Mouse (Mus musculus) myocyte (in vitro differentiated cells): ENCODE data around the gene Fcho1.

Experiments
- MYOD1 ChIP-seq, 3 experiments: IDR thresholded peaks; one replicate each; pipeline ENCODE4 v1.6.1; 2011; ENCODE audit warnings: control low read depth in 2 of 3, low read depth in 2 of 3, mild to moderate bottlenecking in 2 of 3, moderate library complexity in 1 of 3; ENCODE audit not compliant: insufficient read length in 2 of 3, control insufficient read depth in 1 of 3
- POLR2A ChIP-seq: IDR thresholded peaks from one replicate; pipeline ENCODE4 v1.6.1; 2011; ENCODE audit warnings: low read depth, mild to moderate bottlenecking, control low read depth, moderate library complexity; ENCODE audit not compliant: insufficient read length
- POLR2AphosphoS2 ChIP-seq: IDR thresholded peaks from one replicate; pipeline ENCODE4 v1.6.1; 2011; ENCODE audit warnings: low read depth, control low read depth; ENCODE audit not compliant: insufficient read length

DNA sequence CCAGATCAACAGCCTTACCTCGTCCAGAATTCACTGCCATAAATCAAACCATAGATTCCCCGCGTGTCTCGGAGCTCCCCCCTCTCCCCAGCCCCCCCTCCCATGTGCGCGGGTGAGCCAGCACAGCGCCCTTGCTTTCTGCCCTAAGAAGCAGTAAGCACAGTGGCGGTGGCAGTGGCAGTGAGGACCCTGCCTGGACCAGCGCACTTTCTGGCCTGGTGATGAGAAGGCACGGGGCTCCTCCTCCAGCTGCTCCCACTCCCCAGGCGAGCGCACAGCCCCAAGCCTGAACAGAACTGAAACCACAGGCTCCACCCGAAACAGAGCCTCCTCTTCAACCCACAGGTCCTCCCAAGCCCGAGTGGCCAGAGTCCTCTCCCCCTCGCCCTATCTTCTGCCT, 45.8 kb upstream of the Fcho1 start:
- TF ChIP-seq POLR2A (no peak), MYOD1 (IDR thresholded peaks at IDR 0.05; ENCODE audit: control insufficient read depth in 1 of 3, insufficient read length in 2 of 3, low read depth in 2 of 3) (no peak), POLR2AphosphoS2 (no peak)
